Mouse (Mus musculus): ENCODE measurements around the gene Vti1b. TPM values are rescaled to one million over a fixed set of nuclear protein-coding genes. Genes with fewer than 3 reads are reported as not detected.

The Vti1b gene
- polyA plus RNA-seq (2014; fragmentation: Illumina TruSeq; extraction: RNeasy Lipid Tissue Mini Kit (QIAGEN cat#74804); ENCODE audit: low read depth, low replicate concordance) = 121 TPM

GRCm38 (mm10) chr12:79172019-79172941, at the start of gene Vti1b:
Vti1b (minus strand) TSS chr12:79172667.

GRCm38 (mm10) chr12:79208703-79209464, 36.4 kb upstream of the Vti1b start, which contains the start of gene Rdh12:
Rdh12 (plus strand) TSS chr12:79208914.

GRCm38 (mm10) chr12:79192193-79192592, 19.7 kb upstream of the Vti1b start, which contains the start of gene Rdh11:
Rdh11 (minus strand) TSS chr12:79192293.

GRCm38 (mm10) chr12:79130299-79131177, 41.9 kb downstream of the Vti1b start, which contains the start of gene Arg2:
Arg2 (plus strand) TSS chr12:79130777.

Other genes starting within 250 kb of the Vti1b start
- gene Tmem229b, start 165.0 kb downstream of the Vti1b start, polyA plus RNA-seq (2014; fragmentation: Illumina TruSeq; extraction: RNeasy Lipid Tissue Mini Kit (QIAGEN cat#74804); ENCODE audit: low read depth, low replicate concordance) = 2.9 TPM
- gene Plekhh1, start 143.5 kb downstream of the Vti1b start, polyA plus RNA-seq (2014; fragmentation: Illumina TruSeq; extraction: RNeasy Lipid Tissue Mini Kit (QIAGEN cat#74804); ENCODE audit: low read depth, low replicate concordance) = 1.6 TPM
- gene Pigh, start 83.0 kb downstream of the Vti1b start, polyA plus RNA-seq (2014; fragmentation: Illumina TruSeq; extraction: RNeasy Lipid Tissue Mini Kit (QIAGEN cat#74804); ENCODE audit: low read depth, low replicate concordance) = 5.6 TPM
- gene Arg2, start 41.9 kb downstream of the Vti1b start, polyA plus RNA-seq (2014; fragmentation: Illumina TruSeq; extraction: RNeasy Lipid Tissue Mini Kit (QIAGEN cat#74804); ENCODE audit: low read depth, low replicate concordance) = not detected
- gene Rdh11, start 19.6 kb upstream of the Vti1b start, polyA plus RNA-seq (2014; fragmentation: Illumina TruSeq; extraction: RNeasy Lipid Tissue Mini Kit (QIAGEN cat#74804); ENCODE audit: low read depth, low replicate concordance) = 3.5 TPM
- gene Rdh12, start 36.2 kb upstream of the Vti1b start, polyA plus RNA-seq (2014; fragmentation: Illumina TruSeq; extraction: RNeasy Lipid Tissue Mini Kit (QIAGEN cat#74804); ENCODE audit: low read depth, low replicate concordance) = not detected
- 14.8 TPM for gene Zfyve26, start 123.6 kb upstream of the Vti1b start, polyA plus RNA-seq (2014; fragmentation: Illumina TruSeq; extraction: RNeasy Lipid Tissue Mini Kit (QIAGEN cat#74804); ENCODE audit: low read depth, low replicate concordance)
- 0.63 TPM for gene Rad51b, start 124.6 kb upstream of the Vti1b start, polyA plus RNA-seq (2014; fragmentation: Illumina TruSeq; extraction: RNeasy Lipid Tissue Mini Kit (QIAGEN cat#74804); ENCODE audit: low read depth, low replicate concordance)

Data from heart, adult 10 weeks (tissue).